Mouse (Mus musculus): ENCODE results near the gene Pdc. TPM values are rescaled to one million over a fixed set of nuclear protein-coding genes. Genes with fewer than 3 reads are reported as not detected.
"Not testable (repeated sequence)": the region's sequence is repeated elsewhere in the genome, so short reads cannot be mapped to it uniquely, and the experiment has no call there.

Gene Pdc
- not detected for total RNA-seq (2021)
- long read RNA-seq, experiment 1: 0 reads
- long read RNA-seq, experiment 2: 0 reads

- DNase-seq: no peak
These were observed at the start of gene Pdc for GRCm38 (mm10) chr1:150319205-150319604. Gene Pdc (plus strand): TSS chr1:150319417.

- not testable (repeated sequence) for DNase-seq
These were observed 25.2 kb upstream of the Pdc start for GRCm38 (mm10) chr1:150294051-150294450.

GRCm38 (mm10) chr1:150307599-150307998, 11.6 kb upstream of the Pdc start:
- DNase-seq: peak in 1 of 2 experiments; percentile 3

- DNase-seq: no peak
These were observed 15.9 kb downstream of the Pdc start for GRCm38 (mm10) chr1:150335111-150335510.

GRCm38 (mm10) chr1:150360864-150361263, 41.6 kb downstream of the Pdc start:
- no peak for DNase-seq

- DNase-seq: no peak
These were observed 53.7 kb downstream of the Pdc start for GRCm38 (mm10) chr1:150372895-150373294.

GRCm38 (mm10) chr1:150374247-150374646, 55.0 kb downstream of the Pdc start:
- no peak for DNase-seq

Other genes with a start within 250 kb of the Pdc start
- 1 to 10 TPM; 1.2 to 1.3 TPM for gene Ptgs2, start 219.4 kb upstream of the Pdc start, total RNA-seq (2021)
- gene Tpr, start 73.4 kb downstream of the Pdc start, total RNA-seq (2021): 100 to 1,000 TPM; 123 to 128 TPM
- gene Odr4, start 73.7 kb downstream of the Pdc start, total RNA-seq (2021): 10 to 100 TPM; 45.2 to 48.1 TPM
- gene Prg4, start 146.7 kb downstream of the Pdc start, total RNA-seq (2021): 1 to 10 TPM; 5.0 to 5.1 TPM